Mouse (Mus musculus): ENCODE results near the gene Cep250. TPM values are rescaled to one million over a fixed set of nuclear protein-coding genes. Genes with fewer than 3 reads are reported as not detected.

Gene Cep250
- total RNA-seq, 2 experiments from 2014 or later, result 19.0 to 22.7 TPM

Other genes with a start within 250 kb of the Cep250 start
- 10 to 100 TPM; 12.4 to 13.3 TPM for gene Edem2, start 227.0 kb upstream of the Cep250 start, total RNA-seq (2021)
- not detected for gene Gm17581, start 220.6 kb upstream of the Cep250 start, total RNA-seq (2021)
- 10 to 100 TPM; 14.2 to 14.9 TPM for gene Procr, start 205.3 kb upstream of the Cep250 start, total RNA-seq (2021)
- under 1 TPM; 0.05 TPM for gene Mmp24, start 181.1 kb upstream of the Cep250 start, total RNA-seq (2021)
- gene BC029722, start 137.0 kb upstream of the Cep250 start, total RNA-seq (2021), result 10 to 100 TPM; 11.4 to 13.5 TPM
- 10 to 100 TPM; 74.9 to 79.4 TPM for gene Eif6, start 129.5 kb upstream of the Cep250 start, total RNA-seq (2021)
- gene Fam83c, start 121.6 kb upstream of the Cep250 start, total RNA-seq (2021), result not detected
- 10 to 100 TPM; 75.1 to 80.2 TPM for gene Uqcc1, start 26.1 kb upstream of the Cep250 start, total RNA-seq (2021)
- gene Gm15557, start 15.7 kb upstream of the Cep250 start, total RNA-seq (2021), result not detected
- under 1 TPM; 0.10 to 0.15 TPM for gene Gdf5, start 11.1 kb upstream of the Cep250 start, total RNA-seq (2021)
- under 1 TPM; 0.23 to 0.59 TPM for gene 6430550D23Rik, start 51.5 kb downstream of the Cep250 start, total RNA-seq (2021)
- gene Ergic3, start 51.6 kb downstream of the Cep250 start, total RNA-seq (2021), result 10 to 100 TPM; 92.9 to 98.5 TPM
- not detected for gene Fer1l4, start 96.5 kb downstream of the Cep250 start, total RNA-seq (2021)
- gene Spag4, start 108.7 kb downstream of the Cep250 start, total RNA-seq (2021), result 1 to 10 TPM in 1 of 2 experiments, under 1 TPM in 1; 0.49 to 1.1 TPM
- 10 to 100 TPM; 19.1 to 20.9 TPM for gene Cpne1, start 155.5 kb downstream of the Cep250 start, total RNA-seq (2021)
- gene Rbm12, start 155.5 kb downstream of the Cep250 start, total RNA-seq (2021), result 10 to 100 TPM; 25.3 to 27.4 TPM
- gene Gm28036, start 170.6 kb downstream of the Cep250 start, total RNA-seq (2021), result 10 to 100 TPM; 19.6 to 21.3 TPM
- 100 to 1,000 TPM; 215 to 232 TPM for gene Romo1, start 187.6 kb downstream of the Cep250 start, total RNA-seq (2021)
- gene Nfs1, start 187.7 kb downstream of the Cep250 start, total RNA-seq (2021), result 10 to 100 TPM; 35.2 to 35.3 TPM
- gene Rbm39, start 223.8 kb downstream of the Cep250 start, total RNA-seq (2021), result 100 to 1,000 TPM; 246 to 293 TPM
- 10 to 100 TPM; 39.1 to 41.4 TPM for gene Phf20, start 240.0 kb downstream of the Cep250 start, total RNA-seq (2021)

All from gastrocnemius, postnatal 4 days (tissue).